Mouse (Mus musculus): ENCODE data around the gene Crlf1.

The Crlf1 gene

GRCm38 (mm10) chr8:70492664-70493640, at the start of gene Crlf1:
Crlf1 (plus strand) TSS chr8:70493158.
- no peak for DNase-seq

GRCm38 (mm10) chr8:70443326-70443725, 49.6 kb upstream of the Crlf1 start:
- no peak for DNase-seq

GRCm38 (mm10) chr8:70445988-70446387, 47.0 kb upstream of the Crlf1 start:
- DNase-seq = no peak

GRCm38 (mm10) chr8:70447639-70448420, 45.1 kb upstream of the Crlf1 start:
- DNase-seq = no peak

DNA sequence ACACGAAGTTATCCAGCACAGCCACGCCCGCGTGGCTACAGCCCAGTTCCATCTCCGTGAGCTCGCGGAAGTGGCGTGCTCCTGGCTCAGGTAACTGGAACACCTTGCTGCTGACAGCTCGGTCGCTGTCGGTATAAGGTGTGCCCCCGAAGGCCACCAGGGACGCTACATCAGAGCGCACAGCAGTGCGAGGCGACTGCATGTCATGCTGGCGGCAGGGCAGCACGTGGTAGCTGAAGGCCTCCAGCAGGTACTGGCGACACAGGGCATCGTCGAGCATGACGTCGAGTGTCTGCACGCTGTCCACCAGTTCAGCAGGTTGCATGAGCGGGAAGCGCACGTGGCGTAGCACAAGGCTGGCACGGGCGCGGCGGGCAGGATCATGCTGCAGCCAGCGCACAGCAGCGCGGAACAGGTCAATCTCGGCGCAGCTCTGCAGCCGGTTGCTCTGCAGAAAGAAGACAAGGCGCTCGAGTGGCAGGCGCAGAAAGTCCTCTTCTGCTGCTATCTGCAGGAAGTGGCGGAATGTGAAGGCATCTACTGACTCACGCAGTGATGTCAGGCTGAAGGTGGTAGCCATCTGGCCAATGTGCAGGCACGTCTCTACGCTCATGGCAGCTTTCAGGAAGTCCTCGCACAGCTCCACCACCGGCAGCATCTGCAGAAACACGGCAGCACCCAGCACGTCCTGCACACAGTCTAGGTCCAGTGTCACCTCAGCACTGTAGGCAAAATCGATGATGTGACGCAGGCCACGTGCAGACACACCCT, 40.6 kb upstream of the Crlf1 start:
- DNase-seq = no peak

DNA sequence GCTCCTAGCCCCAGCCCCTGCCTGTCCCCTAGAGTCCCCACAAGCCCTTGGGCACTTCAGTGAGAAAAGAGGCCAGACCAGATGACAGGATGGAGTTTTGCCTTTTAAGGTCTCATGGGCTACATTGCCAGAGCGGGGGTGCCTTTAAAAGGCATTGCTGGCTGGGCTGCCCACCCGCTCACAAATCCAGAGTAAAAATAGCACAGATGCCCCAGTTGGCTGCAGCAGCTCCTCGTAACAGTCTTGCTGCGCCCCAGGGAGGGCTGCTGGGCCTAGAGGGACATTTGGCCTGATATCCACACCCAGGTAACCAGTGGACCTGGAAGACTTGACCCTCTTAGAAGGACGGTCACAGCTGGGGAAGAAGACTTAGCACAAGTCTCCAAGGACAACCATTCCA, 39.1 kb upstream of the Crlf1 start:
- DNase-seq = no peak

DNA sequence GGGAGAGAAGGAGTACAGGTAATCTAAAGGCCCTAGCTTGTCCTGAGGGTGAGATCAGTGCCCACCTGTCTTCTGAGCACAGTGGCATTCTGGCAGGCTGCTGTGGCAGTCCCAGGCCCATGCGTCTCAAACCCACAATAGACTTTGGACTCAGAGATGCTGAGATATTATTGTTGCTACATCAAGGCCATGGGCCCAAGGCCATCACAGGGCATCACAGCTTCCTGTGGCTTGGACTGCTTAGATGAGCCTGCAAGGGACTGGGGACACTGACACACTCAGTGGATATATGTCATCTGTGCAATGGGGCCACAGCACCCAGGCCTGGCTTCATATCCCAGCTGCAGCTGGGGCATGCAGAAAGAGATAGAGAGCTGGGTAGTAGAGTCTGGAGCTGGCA, 36.0 kb upstream of the Crlf1 start:
- DNase-seq = no peak

DNA sequence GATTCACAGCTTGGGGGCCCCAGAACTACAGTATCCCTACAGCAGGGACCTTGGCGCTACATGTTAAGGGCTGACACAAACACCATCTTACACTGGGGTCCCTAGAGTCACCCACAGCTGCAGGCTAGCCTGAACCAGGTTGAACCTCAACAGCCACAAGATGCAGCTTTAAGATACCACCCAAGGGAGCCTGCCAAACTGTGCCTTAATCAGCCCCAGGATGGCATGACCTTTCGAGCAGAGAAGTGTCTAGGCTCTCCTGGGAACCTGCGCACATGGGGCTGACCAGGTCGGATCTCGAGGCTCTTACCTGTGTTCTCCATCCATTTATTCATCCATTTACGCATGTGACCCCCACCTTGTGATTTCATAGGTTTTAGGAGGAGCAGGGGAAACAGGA, 35.1 kb upstream of the Crlf1 start:
- no peak for DNase-seq

DNA sequence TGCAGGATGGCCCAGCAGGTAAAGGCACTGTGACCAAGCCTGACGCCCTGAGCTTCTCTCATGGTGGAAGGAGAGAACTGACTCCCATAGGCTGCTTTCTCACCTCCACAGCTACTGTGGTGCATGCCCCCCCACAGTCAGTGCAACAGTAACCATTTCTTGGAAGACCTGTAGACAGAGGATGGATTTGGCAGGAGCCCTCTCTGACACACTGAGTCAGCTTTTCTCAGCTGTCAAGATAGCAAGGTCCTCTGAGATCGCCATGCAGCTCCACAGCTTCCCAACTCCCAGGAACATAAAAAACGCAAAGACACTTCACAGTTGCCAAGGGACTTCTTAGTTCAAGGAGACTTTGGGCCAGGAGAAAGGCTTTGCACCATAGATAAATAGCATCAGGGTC, 34.5 kb upstream of the Crlf1 start:
- no peak for DNase-seq

- DNase-seq = no peak
These were observed 33.3 kb upstream of the Crlf1 start for GRCm38 (mm10) chr8:70459636-70460035.

DNA sequence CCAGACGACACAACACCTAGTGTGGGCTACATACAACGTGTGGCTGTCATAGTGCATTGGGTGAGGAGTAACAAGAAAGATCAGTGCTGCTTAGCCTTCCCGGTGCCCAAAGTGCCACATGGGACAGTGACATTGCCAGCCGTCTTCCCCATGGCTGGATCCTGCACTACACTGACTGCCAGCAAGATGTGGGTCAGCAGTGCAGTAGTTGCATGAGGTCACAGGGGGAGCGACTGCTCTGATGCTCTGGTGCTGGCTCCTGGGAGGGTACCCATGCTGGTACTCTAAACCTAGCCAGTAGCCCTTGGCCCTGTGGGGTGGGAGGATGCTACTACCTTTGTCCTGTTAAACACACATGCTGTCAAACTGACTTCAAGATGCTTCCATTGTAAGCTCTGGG, 32.8 kb upstream of the Crlf1 start:
- no peak for DNase-seq

DNA sequence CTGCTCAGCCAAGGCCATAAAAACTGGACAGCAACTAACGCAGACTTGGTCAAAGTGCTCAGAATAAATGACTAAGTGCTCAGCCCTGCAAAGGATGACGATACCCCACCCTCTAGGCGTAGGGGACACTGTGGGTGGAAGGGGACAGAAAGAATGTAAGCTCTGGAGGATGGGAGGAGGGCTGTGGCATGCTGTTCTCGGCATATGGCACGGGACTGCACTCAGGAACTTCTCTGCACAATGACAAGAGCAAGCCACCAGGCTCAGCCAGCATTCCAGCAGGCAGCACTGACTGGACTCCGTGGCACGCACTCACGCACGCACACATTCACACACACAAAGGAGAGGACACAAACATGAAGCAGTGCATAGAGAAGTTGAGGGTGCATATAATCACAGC, 32.4 kb upstream of the Crlf1 start:
- DNase-seq = no peak

- DNase-seq = no peak
These were observed 31.0 kb upstream of the Crlf1 start for GRCm38 (mm10) chr8:70461765-70462515.

DNA sequence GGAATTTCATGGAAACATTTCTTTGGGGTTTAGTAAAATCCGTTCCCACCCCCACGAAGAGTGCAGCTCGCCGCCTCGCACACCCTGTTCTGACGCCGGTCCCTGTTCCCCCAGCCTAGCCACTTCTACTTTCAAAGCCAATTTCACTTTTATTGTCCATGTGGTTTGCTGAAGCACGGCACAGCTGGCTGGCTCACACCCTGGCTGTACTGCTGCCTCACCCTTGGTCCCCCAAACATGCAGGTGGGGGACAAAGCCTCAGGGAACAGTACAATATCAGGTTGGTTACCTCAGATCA, 30.5 kb upstream of the Crlf1 start:
- DNase-seq = no peak

GRCm38 (mm10) chr8:70463306-70463705, 29.7 kb upstream of the Crlf1 start:
- DNase-seq = no peak

DNA sequence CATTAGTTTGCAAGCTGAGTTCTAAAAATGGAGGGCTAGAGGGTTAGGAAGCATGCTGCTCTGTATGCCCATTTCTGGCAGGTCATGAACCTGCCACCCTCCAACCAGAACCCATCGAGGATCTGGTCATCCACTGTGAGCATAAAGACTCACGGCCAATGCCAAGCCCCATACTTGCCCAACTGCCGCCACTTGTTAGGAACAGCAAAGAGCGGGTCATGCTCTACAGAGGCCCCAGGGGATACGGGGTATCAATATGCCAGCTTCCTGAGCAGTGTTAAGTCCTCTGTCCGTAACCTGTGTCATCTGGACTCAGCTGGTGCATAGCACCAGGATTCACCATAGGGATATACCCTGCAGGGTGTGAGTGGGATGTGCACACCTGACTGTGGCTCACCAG, 28.8 kb upstream of the Crlf1 start:
- no peak for DNase-seq

DNA sequence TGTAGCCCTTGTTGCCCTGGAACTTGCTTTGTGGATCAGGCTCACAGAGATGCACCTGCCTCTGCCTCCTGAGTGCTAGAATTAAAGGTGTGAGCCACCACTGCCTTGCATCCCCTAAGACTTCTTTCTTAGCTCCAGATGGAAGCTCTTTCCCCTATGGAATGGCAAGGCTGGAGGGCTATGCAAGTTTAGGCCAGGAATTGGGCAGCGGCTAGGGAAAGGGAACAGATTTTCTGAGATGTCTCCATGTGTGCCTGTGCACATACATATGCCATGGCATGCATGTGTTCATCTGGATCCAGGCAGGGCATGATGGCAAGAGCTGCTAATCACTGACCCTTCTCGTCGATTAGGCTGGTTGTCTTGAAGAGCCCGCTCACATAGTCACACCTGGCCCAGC, 27.3 kb upstream of the Crlf1 start:
- no peak for DNase-seq

- no peak for DNase-seq
These were observed 26.7 kb upstream of the Crlf1 start for GRCm38 (mm10) chr8:70466305-70466704.

GRCm38 (mm10) chr8:70466771-70467170, 26.2 kb upstream of the Crlf1 start:
- DNase-seq = no peak

- no peak for DNase-seq
These were observed 25.7 kb upstream of the Crlf1 start for GRCm38 (mm10) chr8:70467229-70467725.

- no peak for DNase-seq
These were observed 25.1 kb upstream of the Crlf1 start for GRCm38 (mm10) chr8:70467907-70468306.

DNA sequence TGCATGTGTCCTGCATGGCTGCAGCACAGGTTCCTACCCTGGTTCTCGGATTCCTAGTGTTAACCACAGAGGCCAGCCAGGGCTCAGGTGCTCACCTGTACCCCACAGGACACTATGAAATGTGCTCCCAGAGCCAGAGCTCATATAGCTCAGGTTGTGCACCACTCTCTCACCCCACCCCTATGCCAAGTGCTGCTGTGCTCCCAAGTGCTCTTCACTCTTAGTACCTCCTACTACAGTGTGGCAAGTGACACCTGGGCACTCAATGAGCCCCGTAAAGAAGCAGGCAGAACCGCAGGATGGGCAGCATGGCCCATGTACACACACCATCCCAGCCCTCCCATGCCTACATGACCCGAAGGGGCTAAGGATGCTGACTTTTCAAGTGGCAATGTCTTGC, 24.2 kb upstream of the Crlf1 start:
- no peak for DNase-seq
